Comparison of ENCODE assay signal across 7 mouse cellular contexts in the genomic region with DNA sequence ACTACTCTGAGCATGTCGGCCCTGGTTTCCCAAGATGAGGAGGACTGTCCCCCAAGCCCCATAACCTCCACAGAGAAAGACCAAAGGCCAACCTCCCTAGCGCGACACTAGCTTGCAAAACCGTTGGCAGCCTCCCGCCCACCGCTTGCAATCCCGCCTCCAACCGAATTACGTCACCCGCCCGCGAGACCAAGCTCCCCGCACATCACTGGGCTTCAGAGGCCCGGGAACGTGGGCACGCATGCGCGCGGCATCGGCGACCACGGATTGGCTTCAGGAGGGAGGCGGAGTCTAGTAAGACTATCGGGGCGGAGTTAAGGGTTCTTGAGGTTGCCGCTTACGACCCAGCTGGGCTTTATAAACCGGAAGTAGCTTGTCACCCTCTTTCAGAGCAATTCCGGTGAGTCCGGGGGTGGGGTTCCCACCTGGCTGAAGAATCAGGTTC. TPM values are rescaled to one million over a fixed set of nuclear protein-coding genes. Genes with fewer than 3 reads are reported as not detected.
DNase-seq lines count a peak whose midpoint lies in the region; ATAC-seq and TF ChIP-seq lines count a peak whose summit lies in the region.

Cntrob (minus strand) TSS at position 109 of the 445 bp plus-strand sequence.
Trappc1 (plus strand) TSS at position 314 of the 445 bp plus-strand sequence.

- H3K4me1 ChIP-seq in embryonic facial prominence, embryonic 10.5 days = peaks cover 52% of the 10 kb centered on the region
- H3K4me1 ChIP-seq in intestine, postnatal 0 days (replicated peaks; ENCODE audit: control insufficient read depth, insufficient read depth, low read length) = 0 out of 2 replicates have a peak, but pooled peaks cover 2% of the 10 kb centered on the region
- H3K4me1 ChIP-seq in midbrain, embryonic 12.5 days = peaks cover 38% of the 10 kb centered on the region
- peaks cover 10% of the 10 kb centered on the region for H3K4me1 ChIP-seq in small intestine, adult 2 months (ENCODE audit: control insufficient read depth, insufficient read depth, insufficient read length, low read length)

- H3K27ac ChIP-seq in embryonic facial prominence, embryonic 10.5 days (replicated peaks) = peak within 1 kb of the TSS; percentile 96
- peak within 1 kb of the TSS; percentile 84 for H3K27ac ChIP-seq in intestine, postnatal 0 days (ENCODE audit: low read depth, low read length)
- H3K27ac ChIP-seq in midbrain, embryonic 12.5 days (replicated peaks) = peak within 1 kb of the TSS; percentile 92
- peak within 1 kb of the TSS; percentile 56 for H3K27ac ChIP-seq in small intestine, adult 2 months (ENCODE audit: insufficient read depth, low read depth, low read length)

- no peaks in the 10 kb centered on the region for H3K9me3 ChIP-seq in embryonic facial prominence, embryonic 10.5 days
- no peaks in the 10 kb centered on the region for H3K9me3 ChIP-seq in intestine, postnatal 0 days (ENCODE audit: control insufficient read depth)
- no peaks in the 10 kb centered on the region for H3K9me3 ChIP-seq in midbrain, embryonic 12.5 days

- H3K36me3 ChIP-seq in embryonic facial prominence, embryonic 10.5 days (replicated peaks) = peaks cover 25% of the 10 kb centered on the region
- peaks cover 18% of the 10 kb centered on the region for H3K36me3 ChIP-seq in intestine, postnatal 0 days (ENCODE audit: control insufficient read depth, insufficient read depth)
- peaks cover 19% of the 10 kb centered on the region for H3K36me3 ChIP-seq in midbrain, embryonic 12.5 days
- peaks cover 2% of the 10 kb centered on the region; the same call in 1 of the 2 replicates for H3K36me3 ChIP-seq in small intestine, adult 2 months (ENCODE audit: control insufficient read depth, insufficient read depth, low read length)

- DNase-seq in adrenal gland, postnatal 10 days = peak; percentile 99
- DNase-seq in embryonic facial prominence, embryonic 10.5 days (ENCODE audit: low spot score) = peak; percentile 100
- peak; percentile 79 for DNase-seq in gonadal fat pad, adult 2 months (ENCODE audit: low read depth)
- DNase-seq in left cerebral cortex, postnatal 4 days = peak; percentile 99

- H3K4me2 ChIP-seq in intestine, postnatal 0 days (replicated peaks; ENCODE audit: low read depth) = peak within 1 kb of the TSS; percentile 76
- H3K4me2 ChIP-seq in midbrain, embryonic 12.5 days (replicated peaks) = peak within 1 kb of the TSS; percentile 86

- peak; percentile 94 for ATAC-seq in intestine, postnatal 0 days
- ATAC-seq in midbrain, embryonic 12.5 days (ENCODE audit: low FRiP score, low read depth) = peak; percentile 90

- peak within 1 kb of the TSS; percentile 68 for H3K9ac ChIP-seq in intestine, postnatal 0 days (ENCODE audit: low read depth, low read length)
- H3K9ac ChIP-seq in midbrain, embryonic 12.5 days (replicated peaks) = peak within 1 kb of the TSS; percentile 90

- peak within 1 kb of the TSS; percentile 78 for H3K4me3 ChIP-seq in embryonic facial prominence, embryonic 10.5 days
- peak within 1 kb of the TSS; percentile 66 for H3K4me3 ChIP-seq in intestine, postnatal 0 days (ENCODE audit: low read depth, low read length)
- peak within 1 kb of the TSS; percentile 65 for H3K4me3 ChIP-seq in midbrain, embryonic 12.5 days
- H3K4me3 ChIP-seq in small intestine, adult 2 months (ENCODE audit: low read depth, low read length) = peak within 1 kb of the TSS; percentile 67

- TF ChIP-seq CTCF in intestine, postnatal 0 days (IDR thresholded peaks at IDR 0.05; ENCODE audit: low read depth) = 0 out of 2 replicates have a peak, but pooled peaks have one; percentile 2
- TF ChIP-seq CTCF in small intestine, adult 2 months (IDR thresholded peaks at IDR 0.05; ENCODE audit: extremely low read depth, insufficient read length, insufficient replicate concordance, low read depth, low read length) = no peak

- H3K27me3 ChIP-seq in embryonic facial prominence, embryonic 10.5 days (replicated peaks; ENCODE audit: low read depth, poor library complexity, severe bottlenecking) = peaks cover 30% of the 10 kb centered on the region
- peaks cover 5% of the 10 kb centered on the region; the same call in 1 of the 2 replicates for H3K27me3 ChIP-seq in intestine, postnatal 0 days (replicated peaks; ENCODE audit: control insufficient read depth, insufficient read depth, low read length)
- peaks cover 24% of the 10 kb centered on the region for H3K27me3 ChIP-seq in midbrain, embryonic 12.5 days
- H3K27me3 ChIP-seq in small intestine, adult 2 months (ENCODE audit: control insufficient read depth, insufficient read depth, low read length) = peaks cover 9% of the 10 kb centered on the region

- peak; percentile 69 for TF ChIP-seq POLR2A in small intestine, adult 2 months (IDR thresholded peaks at IDR 0.05; ENCODE audit: low read depth, low read length)

- intact Hi-C loops in left cerebral cortex, postnatal 4 days (cut with DNase I) = no loop called here

- WGBS in embryonic facial prominence, embryonic 10.5 days = 0% methylated on average over 30 of the region's 30 CpGs
- WGBS in intestine, postnatal 0 days = under 1% methylated on average over 30 of the region's 30 CpGs
- WGBS in midbrain, embryonic 12.5 days = under 1% methylated on average over 30 of the region's 30 CpGs
- WGBS in small intestine, adult 2 months = under 1% methylated on average over 30 of the region's 30 CpGs

RNA-seq across cellular contexts. Expression of gene Cntrob, which starts in this region (rescaled TPM):
- total RNA-seq in adrenal gland, postnatal 10 days (2021) = 10 to 100 TPM in 1 of 2 experiments, 1 to 10 TPM in 1; 7.8 to 12.6 TPM
- 34.1 and 37.3 TPM in 2 replicates for polyA plus RNA-seq in embryonic facial prominence, embryonic 10.5 days (2016; fragmentation: Nextera tagmentation; extraction: Ambion mirVana)
- 6.8 and 7.0 TPM in 2 replicates for polyA plus RNA-seq in gonadal fat pad, adult 2 months (2012; rRNA removed)
- 7.4 and 7.9 TPM in 2 replicates for polyA plus RNA-seq in intestine, postnatal 0 days (2015; fragmentation: Nextera tagmentation; extraction: Ambion mirVana)
- total RNA-seq in left cerebral cortex, postnatal 4 days (2021) = 10 to 100 TPM; 23.9 to 25.2 TPM
- polyA plus RNA-seq in midbrain, embryonic 12.5 days (2016; fragmentation: Nextera tagmentation; extraction: Ambion mirVana) = 40.1 and 45.6 TPM in 2 replicates
- 2.6 and 5.3 TPM in 2 replicates for polyA plus RNA-seq in small intestine, adult 2 months (2012; rRNA removed)

RNA-seq across cellular contexts. Expression of gene Trappc1, which starts in this region (rescaled TPM):
- 10 to 100 TPM; 75.1 to 78.6 TPM for total RNA-seq in adrenal gland, postnatal 10 days (2021)
- polyA plus RNA-seq in embryonic facial prominence, embryonic 10.5 days (2016; fragmentation: Nextera tagmentation; extraction: Ambion mirVana) = 152 and 159 TPM in 2 replicates
- 66.2 and 80.4 TPM in 2 replicates for polyA plus RNA-seq in gonadal fat pad, adult 2 months (2012; rRNA removed)
- polyA plus RNA-seq in intestine, postnatal 0 days (2015; fragmentation: Nextera tagmentation; extraction: Ambion mirVana) = 173 and 182 TPM in 2 replicates
- 10 to 100 TPM; 67.1 to 69.1 TPM for total RNA-seq in left cerebral cortex, postnatal 4 days (2021)
- polyA plus RNA-seq in midbrain, embryonic 12.5 days (2016; fragmentation: Nextera tagmentation; extraction: Ambion mirVana) = 186 and 187 TPM in 2 replicates
- 22.9 and 31.7 TPM in 2 replicates for polyA plus RNA-seq in small intestine, adult 2 months (2012; rRNA removed)

Comparison
In these comparisons a context has a peak if more than half of its experiments do, and no peak if none do; other contexts are left out.
1. Peak in every context shown above with its lines: DNase-seq, ATAC-seq, H3K4me3 ChIP-seq and H3K27ac ChIP-seq.